Comparison of ENCODE assay signal across 8 mouse cellular contexts in the genomic region with DNA sequence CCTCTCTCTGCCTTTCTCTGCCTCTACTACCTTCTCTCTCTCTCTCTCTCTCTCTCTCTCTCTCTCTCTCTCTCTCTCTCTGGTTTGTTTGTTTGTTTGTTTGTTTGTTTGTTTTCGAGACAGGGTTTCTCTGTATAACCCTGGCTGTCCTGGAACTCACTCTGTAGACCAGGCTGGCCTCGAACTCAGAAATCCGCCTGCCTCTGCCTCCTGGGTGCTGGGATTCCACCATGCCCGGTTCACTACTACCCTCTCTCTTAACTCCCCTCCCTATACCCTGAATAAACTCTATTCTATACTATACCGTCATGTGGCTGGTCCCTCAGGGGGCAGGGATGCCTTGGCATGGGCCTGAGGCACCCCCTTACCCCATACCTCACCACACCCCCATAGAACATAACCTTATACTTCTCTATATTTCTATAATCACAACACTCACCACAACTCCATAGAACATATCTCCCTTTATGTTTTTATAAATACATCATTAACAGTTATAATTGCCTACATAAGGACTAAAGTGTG. TPM values are rescaled to one million over a fixed set of nuclear protein-coding genes. Genes with fewer than 3 reads are reported as not detected.
DNase-seq lines count a peak whose midpoint lies in the region; ATAC-seq and TF ChIP-seq lines count a peak whose summit lies in the region.
"Not testable (repeated sequence)": the region's sequence is repeated elsewhere in the genome, so short reads cannot be mapped to it uniquely, and the experiment has no call there.

No protein-coding gene starts in this region.

- peak overlapping the region; percentile 88 for H3K27ac ChIP-seq in embryonic facial prominence, embryonic 13.5 days
- peak overlapping the region; percentile 83 for H3K27ac ChIP-seq in forebrain, postnatal 0 days (ENCODE audit: low read depth, low read length)
- not testable (repeated sequence) for H3K27ac ChIP-seq in hindbrain, embryonic 11.5 days (ENCODE audit: low read depth, low read length)
- peak overlapping the region; percentile 91 for H3K27ac ChIP-seq in kidney, embryonic 16.5 days (ENCODE audit: low read length)
- peak overlapping the region; percentile 85 for H3K27ac ChIP-seq in liver, embryonic 14.5 days
- peak overlapping the region; percentile 76 for H3K27ac ChIP-seq in midbrain, embryonic 12.5 days (replicated peaks)
- H3K27ac ChIP-seq in small intestine, adult 2 months (ENCODE audit: insufficient read depth, low read depth, low read length), result peak overlapping the region; percentile 62; the same call in 1 of the 2 replicates

- ATAC-seq in embryonic facial prominence, embryonic 13.5 days (ENCODE audit: insufficient number of reproducible peaks, insufficient read depth, low FRiP score, low TSS enrichment, low read depth); forebrain, postnatal 0 days; hindbrain, embryonic 11.5 days (ENCODE audit: low FRiP score); kidney, embryonic 16.5 days (ENCODE audit: low FRiP score, low TSS enrichment); liver, embryonic 14.5 days (ENCODE audit: insufficient read depth); midbrain, embryonic 12.5 days (ENCODE audit: low FRiP score, low read depth): not testable (repeated sequence)

- not testable (repeated sequence) for TF ChIP-seq POLR2A in small intestine, adult 2 months (IDR thresholded peaks at IDR 0.05; ENCODE audit: low read depth, low read length)

- TF ChIP-seq EP300 in liver, embryonic 14.5 days (IDR thresholded peaks at IDR 0.05; ENCODE audit: low read depth), result not testable (repeated sequence)

- H3K9ac ChIP-seq in embryonic facial prominence, embryonic 13.5 days, result peak overlapping the region; percentile 51; the same call in 1 of the 2 replicates
- H3K9ac ChIP-seq in forebrain, postnatal 0 days, result peak overlapping the region; percentile 56
- 0 out of 2 replicates have a peak overlapping the region, but pooled peaks have one; percentile 34 for H3K9ac ChIP-seq in hindbrain, embryonic 11.5 days (ENCODE audit: low read depth, low read length)
- H3K9ac ChIP-seq in kidney, embryonic 16.5 days (replicated peaks; ENCODE audit: low read length), result peak overlapping the region; percentile 74
- H3K9ac ChIP-seq in liver, embryonic 14.5 days (replicated peaks), result peak overlapping the region; percentile 75
- H3K9ac ChIP-seq in midbrain, embryonic 12.5 days (replicated peaks), result 0 out of 2 replicates have a peak overlapping the region, but pooled peaks have one; percentile 46

- not testable (repeated sequence) for DNase-seq in forebrain, postnatal 0 days; hindbrain, embryonic 11.5 days (ENCODE audit: low spot score); liver, embryonic 14.5 days (ENCODE audit: low read depth in 3 of 3, low spot score in 3 of 3)

- not testable (repeated sequence) for H3K9me3 ChIP-seq in E14TG2a.4 (ENCODE audit: low read length); embryonic facial prominence, embryonic 13.5 days; forebrain, postnatal 0 days (ENCODE audit: low read length); hindbrain, embryonic 11.5 days (ENCODE audit: control insufficient read depth, low read length); kidney, embryonic 16.5 days (ENCODE audit: low read length); liver, embryonic 14.5 days (ENCODE audit: control insufficient read depth, low read length); midbrain, embryonic 12.5 days

- not testable (repeated sequence) for TF ChIP-seq CTCF in E14TG2a.4 (conservative IDR thresholded peaks at IDR 0.05; ENCODE audit: low read length); forebrain, postnatal 0 days (IDR thresholded peaks at IDR 0.05; ENCODE audit: low read depth); liver, embryonic 14.5 days (IDR thresholded peaks at IDR 0.05; ENCODE audit: low read depth); small intestine, adult 2 months (IDR thresholded peaks at IDR 0.05; ENCODE audit: extremely low read depth, insufficient read length, insufficient replicate concordance, low read depth, low read length)

- peak overlapping the region; percentile 90 for H3K4me3 ChIP-seq in E14TG2a.4 (replicated peaks; ENCODE audit: low read length)
- H3K4me3 ChIP-seq in embryonic facial prominence, embryonic 13.5 days, result peak overlapping the region; percentile 67
- H3K4me3 ChIP-seq in forebrain, postnatal 0 days (ENCODE audit: low read depth, low read length), result peak overlapping the region; percentile 65
- peak overlapping the region; percentile 63; the same call in 1 of the 2 replicates for H3K4me3 ChIP-seq in hindbrain, embryonic 11.5 days (ENCODE audit: low read depth, low read length)
- peak overlapping the region; percentile 77 for H3K4me3 ChIP-seq in kidney, embryonic 16.5 days (ENCODE audit: low read length)
- H3K4me3 ChIP-seq in liver, embryonic 14.5 days (ENCODE audit: insufficient read depth in 1 of 2, low read depth in 2 of 2, low read length in 2 of 2), result peak overlapping the region; percentile 61 to 65; a peak in 3 of 4 replicates
- peak overlapping the region; percentile 72 for H3K4me3 ChIP-seq in midbrain, embryonic 12.5 days
- H3K4me3 ChIP-seq in small intestine, adult 2 months (ENCODE audit: low read depth, low read length), result not testable (repeated sequence)

- WGBS in embryonic facial prominence, embryonic 13.5 days, result 67% methylated on average over 5 of the region's 5 CpGs
- 62% methylated on average over 5 of the region's 5 CpGs for WGBS in forebrain, postnatal 0 days
- 75% methylated on average over 5 of the region's 5 CpGs for WGBS in hindbrain, embryonic 11.5 days
- 64% methylated on average over 4 of the region's 5 CpGs for WGBS in kidney, embryonic 16.5 days
- WGBS in liver, embryonic 14.5 days (ENCODE audit: insufficient replicate concordance), result 60% methylated on average over 5 of the region's 5 CpGs
- 74% methylated on average over 5 of the region's 5 CpGs for WGBS in midbrain, embryonic 12.5 days
- WGBS in small intestine, adult 2 months, result 70% methylated on average over 5 of the region's 5 CpGs

- peaks cover 63% of the 10 kb centered on the region for H3K4me1 ChIP-seq in E14TG2a.4 (replicated peaks; ENCODE audit: low read depth, low read length)
- H3K4me1 ChIP-seq in embryonic facial prominence, embryonic 13.5 days, result peaks cover 14% of the 10 kb centered on the region
- peaks cover 12% of the 10 kb centered on the region for H3K4me1 ChIP-seq in forebrain, postnatal 0 days (ENCODE audit: insufficient read depth)
- not testable (repeated sequence) for H3K4me1 ChIP-seq in hindbrain, embryonic 11.5 days (replicated peaks; ENCODE audit: control insufficient read depth, insufficient read depth, low read length); small intestine, adult 2 months (ENCODE audit: control insufficient read depth, insufficient read depth, insufficient read length, low read length)
- peaks cover 12% of the 10 kb centered on the region for H3K4me1 ChIP-seq in kidney, embryonic 16.5 days (ENCODE audit: insufficient read depth, low read length)
- peaks cover 5 to 13% of the 10 kb centered on the region in 2 experiments for H3K4me1 ChIP-seq in liver, embryonic 14.5 days (replicated peaks; ENCODE audit: control insufficient read depth in 2 of 2, insufficient read depth in 2 of 2, low read length in 1 of 2)
- H3K4me1 ChIP-seq in midbrain, embryonic 12.5 days, result peaks cover 20% of the 10 kb centered on the region

- H3K36me3 ChIP-seq in E14TG2a.4 (ENCODE audit: insufficient read depth, low read length), result peaks cover 37% of the 10 kb centered on the region
- peaks cover 41% of the 10 kb centered on the region for H3K36me3 ChIP-seq in embryonic facial prominence, embryonic 13.5 days
- peaks cover 23% of the 10 kb centered on the region for H3K36me3 ChIP-seq in forebrain, postnatal 0 days (ENCODE audit: insufficient read depth)
- H3K36me3 ChIP-seq in hindbrain, embryonic 11.5 days (ENCODE audit: control insufficient read depth, insufficient read depth, low read length), result not testable (repeated sequence)
- H3K36me3 ChIP-seq in kidney, embryonic 16.5 days (ENCODE audit: insufficient read depth, low read length), result peaks cover 20% of the 10 kb centered on the region
- peaks cover 38% of the 10 kb centered on the region for H3K36me3 ChIP-seq in liver, embryonic 14.5 days (replicated peaks; ENCODE audit: control insufficient read depth, insufficient read depth, low read depth)
- peaks cover 26% of the 10 kb centered on the region for H3K36me3 ChIP-seq in midbrain, embryonic 12.5 days
- H3K36me3 ChIP-seq in small intestine, adult 2 months (ENCODE audit: control insufficient read depth, insufficient read depth, low read length), result peaks cover 33% of the 10 kb centered on the region

- H3K27me3 ChIP-seq in E14TG2a.4 (ENCODE audit: insufficient read depth, low read length); embryonic facial prominence, embryonic 13.5 days; forebrain, postnatal 0 days (ENCODE audit: insufficient read depth, low read length); hindbrain, embryonic 11.5 days (ENCODE audit: control insufficient read depth, insufficient read depth, low read length); kidney, embryonic 16.5 days (ENCODE audit: insufficient read depth, low read length); liver, embryonic 14.5 days (ENCODE audit: control insufficient read depth, insufficient read depth, low read length); midbrain, embryonic 12.5 days; small intestine, adult 2 months (ENCODE audit: control insufficient read depth, insufficient read depth, low read length): not testable (repeated sequence)

- peak overlapping the region; percentile 58 for H3K4me2 ChIP-seq in embryonic facial prominence, embryonic 13.5 days
- H3K4me2 ChIP-seq in forebrain, postnatal 0 days (ENCODE audit: low read depth), result peak overlapping the region; percentile 51
- peak overlapping the region; percentile 40 for H3K4me2 ChIP-seq in hindbrain, embryonic 11.5 days (replicated peaks; ENCODE audit: low read depth, low read length)
- H3K4me2 ChIP-seq in kidney, embryonic 16.5 days (replicated peaks; ENCODE audit: low read depth, low read length), result peak overlapping the region; percentile 58
- H3K4me2 ChIP-seq in liver, embryonic 14.5 days (ENCODE audit: low read depth), result peak overlapping the region; percentile 64
- peak overlapping the region; percentile 53 for H3K4me2 ChIP-seq in midbrain, embryonic 12.5 days (replicated peaks)

RNA-seq across cellular contexts. Expression of gene Ensa, which starts 0.7 kb away (rescaled TPM):
- 88.3 and 88.5 TPM in 2 replicates for polyA plus RNA-seq in embryonic facial prominence, embryonic 13.5 days (2015; fragmentation: Nextera tagmentation; extraction: Ambion mirVana)
- 140 and 146 TPM in 2 replicates for total RNA-seq in forebrain, postnatal 0 days (2014; rRNA removed)
- polyA plus RNA-seq in forebrain, postnatal 0 days (2015; fragmentation: Nextera tagmentation; extraction: Ambion mirVana), result 145 and 151 TPM in 2 replicates
- polyA plus RNA-seq in hindbrain, embryonic 11.5 days (2014; fragmentation: Nextera tagmentation; extraction: Ambion mirVana), result 83.4 and 87.4 TPM in 2 replicates
- 76.4 and 78.6 TPM in 2 replicates for polyA plus RNA-seq in kidney, embryonic 16.5 days (2015; fragmentation: Nextera tagmentation; extraction: Ambion mirVana)
- polyA plus RNA-seq in liver, embryonic 14.5 days (2012; rRNA removed), result 10.2 and 14.9 TPM in 2 replicates
- polyA plus RNA-seq in liver, embryonic 14.5 days (2014; fragmentation: Nextera tagmentation; extraction: Ambion mirVana), result 26.8 and 27.1 TPM in 2 replicates
- 100 and 106 TPM in 2 replicates for polyA plus RNA-seq in midbrain, embryonic 12.5 days (2016; fragmentation: Nextera tagmentation; extraction: Ambion mirVana)
- 5.2 and 10.1 TPM in 2 replicates for polyA plus RNA-seq in small intestine, adult 2 months (2012; rRNA removed)

RNA-seq across cellular contexts. Expression of gene Mcl1, which starts 34.5 kb away (rescaled TPM):
- 45.4 and 47.7 TPM in 2 replicates for polyA plus RNA-seq in embryonic facial prominence, embryonic 13.5 days (2015; fragmentation: Nextera tagmentation; extraction: Ambion mirVana)
- total RNA-seq in forebrain, postnatal 0 days (2014; rRNA removed), result 131 and 137 TPM in 2 replicates
- 42.9 and 46.6 TPM in 2 replicates for polyA plus RNA-seq in forebrain, postnatal 0 days (2015; fragmentation: Nextera tagmentation; extraction: Ambion mirVana)
- polyA plus RNA-seq in hindbrain, embryonic 11.5 days (2014; fragmentation: Nextera tagmentation; extraction: Ambion mirVana), result 76.1 and 87.4 TPM in 2 replicates
- 23.7 and 38.1 TPM in 2 replicates for polyA plus RNA-seq in kidney, embryonic 16.5 days (2015; fragmentation: Nextera tagmentation; extraction: Ambion mirVana)
- 26.6 and 34.6 TPM in 2 replicates for polyA plus RNA-seq in liver, embryonic 14.5 days (2012; rRNA removed)
- 39.2 and 45.0 TPM in 2 replicates for polyA plus RNA-seq in liver, embryonic 14.5 days (2014; fragmentation: Nextera tagmentation; extraction: Ambion mirVana)
- polyA plus RNA-seq in midbrain, embryonic 12.5 days (2016; fragmentation: Nextera tagmentation; extraction: Ambion mirVana), result 74.3 and 88.9 TPM in 2 replicates
- polyA plus RNA-seq in small intestine, adult 2 months (2012; rRNA removed), result 119 and 327 TPM in 2 replicates

RNA-seq across cellular contexts. Expression of gene Golph3l, which starts 35.3 kb away (rescaled TPM):
- polyA plus RNA-seq in embryonic facial prominence, embryonic 13.5 days (2015; fragmentation: Nextera tagmentation; extraction: Ambion mirVana), result 30.2 and 32.3 TPM in 2 replicates
- total RNA-seq in forebrain, postnatal 0 days (2014; rRNA removed), result 23.2 and 28.5 TPM in 2 replicates
- 18.2 and 19.2 TPM in 2 replicates for polyA plus RNA-seq in forebrain, postnatal 0 days (2015; fragmentation: Nextera tagmentation; extraction: Ambion mirVana)
- 43.1 and 43.2 TPM in 2 replicates for polyA plus RNA-seq in hindbrain, embryonic 11.5 days (2014; fragmentation: Nextera tagmentation; extraction: Ambion mirVana)
- polyA plus RNA-seq in kidney, embryonic 16.5 days (2015; fragmentation: Nextera tagmentation; extraction: Ambion mirVana), result 36.4 and 38.5 TPM in 2 replicates
- 10.9 and 17.1 TPM in 2 replicates for polyA plus RNA-seq in liver, embryonic 14.5 days (2012; rRNA removed)
- polyA plus RNA-seq in liver, embryonic 14.5 days (2014; fragmentation: Nextera tagmentation; extraction: Ambion mirVana), result 32.6 and 38.5 TPM in 2 replicates
- polyA plus RNA-seq in midbrain, embryonic 12.5 days (2016; fragmentation: Nextera tagmentation; extraction: Ambion mirVana), result 37.8 and 38.6 TPM in 2 replicates
- polyA plus RNA-seq in small intestine, adult 2 months (2012; rRNA removed), result 1.8 and 4.8 TPM in 2 replicates
